Mouse (Mus musculus) limb, embryonic 14.5 days (tissue): ENCODE results near the gene Atoh1. TPM values are rescaled to one million over a fixed set of nuclear protein-coding genes. Genes with fewer than 3 reads are reported as not detected.
A peak's percentile ranks its signal among the peaks of the same experiment; 100 is the strongest.

ENCODE experiments used
- ATAC-seq: fragments of 200-750 bp; cut with Nextera tagmentation; 2 replicates; pipeline ENCODE4 v1.8.0; 2017; ENCODE audit warnings: low read depth, moderate number of reproducible peaks, moderate TSS enrichment; ENCODE audit not compliant: low FRiP score
- DNase-seq: peaks from one replicate; pipeline ENCODE4 v3.0.0-alpha.2; 2015; ENCODE audit warnings: low spot score
- H3K27ac ChIP-seq: fragments of 300-500 bp; sonication (generic); replicated peaks from 2 replicates; pipeline ENCODE4 v1.5.1; 2014; ENCODE audit warnings: low read depth, mild to moderate bottlenecking, low read length, moderate library complexity, mixed read lengths
- H3K27me3 ChIP-seq: fragments of 300-500 bp; sonication (generic); 2 replicates; pipeline ENCODE4 v1.6.1; 2014; ENCODE audit warnings: low read length, mixed read lengths; ENCODE audit not compliant: control insufficient read depth, insufficient read depth
- H3K36me3 ChIP-seq: fragments of 300-500 bp; sonication (generic); 2 replicates; pipeline ENCODE4 v1.6.1; 2014; ENCODE audit warnings: mild to moderate bottlenecking, low read length, moderate library complexity, mixed read lengths; ENCODE audit not compliant: control insufficient read depth, insufficient read depth
- H3K4me1 ChIP-seq: fragments of 300-500 bp; sonication (generic); 2 replicates; pipeline ENCODE4 v1.6.1; 2014; ENCODE audit warnings: antibody characterized with exemption, low read length, mixed read lengths; ENCODE audit not compliant: control insufficient read depth, insufficient read depth
- H3K4me2 ChIP-seq: fragments of 300-500 bp; sonication (generic); replicated peaks from 2 replicates; pipeline ENCODE4 v1.6.1; 2014; ENCODE audit warnings: low read depth, mild to moderate bottlenecking, low read length, moderate library complexity; ENCODE audit not compliant: severe bottlenecking
- H3K4me3 ChIP-seq: fragments of 300-500 bp; sonication (generic); replicated peaks from 2 replicates; pipeline ENCODE4 v1.5.1; 2014; ENCODE audit warnings: low read length
- H3K9ac ChIP-seq: fragments of 300-500 bp; sonication (generic); 2 replicates; pipeline ENCODE4 v1.6.1; 2014; ENCODE audit warnings: mild to moderate bottlenecking, low read depth, low read length, moderate library complexity; ENCODE audit not compliant: severe bottlenecking
- H3K9me3 ChIP-seq: fragments of 300-500 bp; sonication (generic); 2 replicates; pipeline ENCODE4 v1.6.1; 2016; ENCODE audit warnings: low read length; ENCODE audit not compliant: control insufficient read depth
- POLR2A ChIP-seq: fragments of 200-500 bp; IDR thresholded peaks from 2 replicates; pipeline ENCODE4 v1.8.0; 2012; ENCODE audit warnings: inconsistent platforms, mild to moderate bottlenecking, moderate library complexity, borderline replicate concordance; ENCODE audit not compliant: insufficient read depth, insufficient read length; ENCODE audit errors: extremely low read depth
- WGBS: fragments of 180-500 bp; shearing (Covaris S2); extraction: QIAGEN DNeasy Blood & Tissue Kit; methylation state at CpG from one replicate; pipeline ENCODE4 v1.1.7; 2014; 5-methylcytosine and 5-hydroxymethylcytosine counted together
- polyA plus RNA-seq, 2 experiments: library from polyadenylated mRNA; depleted of rRNA in 1 of 2; stranded (reverse) in 1 of 2; unstranded in 1 of 2; fragments of >200 nt; fragmentation: Nextera tagmentation in 1 of 2; extraction: Ambion mirVana in 1 of 2; gene quantifications; 2 replicates each; pipeline versions ENCODE4 v1.2.1 to v1.2.3; 2012 to 2014

The Atoh1 gene
- polyA plus RNA-seq (2012; rRNA removed) (0.03 and 0.04 TPM in 2 replicates), polyA plus RNA-seq (2014; fragmentation: Nextera tagmentation; extraction: Ambion mirVana) (0.14 TPM in 1 of 2 replicates, not detected in the other)

DNA sequence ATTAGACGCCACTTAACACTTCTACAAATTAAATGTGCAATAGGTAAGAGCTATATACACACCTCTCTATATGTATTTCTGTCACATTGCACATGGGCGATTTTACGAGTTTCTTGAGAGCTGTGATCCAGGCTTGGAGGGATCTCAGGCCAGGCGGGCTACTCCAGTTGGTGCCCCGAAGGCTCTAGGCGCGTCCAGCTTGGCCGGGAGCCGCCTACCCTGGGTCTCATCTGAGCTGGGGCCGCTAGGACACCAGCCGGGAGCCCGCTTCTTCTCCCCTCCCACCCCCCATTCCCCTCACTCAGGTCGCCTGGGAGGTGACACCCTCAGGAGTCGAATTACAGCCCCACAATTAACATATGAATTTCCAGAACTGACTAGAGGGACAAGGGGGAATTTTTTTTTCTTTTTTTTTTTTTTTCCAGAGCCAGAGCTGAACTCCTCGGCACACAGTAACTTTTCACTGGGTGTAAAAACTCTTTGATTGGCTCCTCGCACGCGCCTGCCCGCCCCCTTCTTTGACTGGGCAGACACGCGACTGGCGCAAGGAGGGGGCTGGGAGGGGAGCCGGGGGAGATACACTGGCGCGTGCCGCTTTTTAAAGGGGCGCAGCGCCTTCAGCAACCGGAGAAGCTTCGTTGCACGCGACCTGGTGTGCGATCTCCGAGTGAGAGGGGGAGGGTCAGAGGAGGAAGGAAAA is at the start of gene Atoh1:
Gene Atoh1, plus strand, starts transcription at position 627 of the 700 bp plus-strand sequence.
- Histone ChIP-seq H3K9me3 (no peaks in the 10 kb centered on the region), H3K27ac (no peak within 1 kb of the TSS), H3K4me2 (peak within 1 kb of the TSS; percentile 80), H3K4me3 (peak within 1 kb of the TSS; percentile 41), H3K36me3 (no peaks in the 10 kb centered on the region), H3K4me1 (peaks cover 14% of the 10 kb centered on the region), H3K27me3 (peaks cover 64% of the 10 kb centered on the region), H3K9ac (no peak within 1 kb of the TSS)
- peak; percentile 44 for DNase-seq
- ATAC-seq, result peak; percentile 86
- no peak for TF ChIP-seq POLR2A
- WGBS, result 1% methylated on average over 34 of the region's 34 CpGs

DNA sequence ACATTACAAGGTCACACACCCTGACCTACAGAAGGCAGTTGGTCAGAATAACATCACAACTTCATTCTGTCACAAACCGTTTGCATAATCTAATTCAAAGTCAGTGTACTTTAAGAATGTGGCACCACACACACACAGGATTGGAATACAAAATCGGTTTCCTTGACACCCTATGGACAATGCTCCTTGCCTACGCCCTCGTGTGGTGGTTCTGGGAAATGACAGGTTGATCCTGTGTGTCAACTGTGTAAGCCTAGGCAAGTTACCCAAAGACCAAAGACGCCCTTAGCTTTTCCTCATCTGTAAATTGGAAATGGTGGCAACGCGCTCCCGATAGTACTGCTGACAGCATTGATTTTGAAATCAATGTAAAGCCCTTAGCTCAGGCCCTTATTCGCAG is 45.0 kb upstream of the Atoh1 start:
- H3K9ac ChIP-seq, result no peak overlapping the region
- no peaks in the 10 kb centered on the region for H3K27me3 ChIP-seq
- WGBS, result 36% methylated on average over 9 of the region's 9 CpGs
- no peak overlapping the region for H3K27ac ChIP-seq
- DNase-seq, result peak; percentile 8
- H3K4me3 ChIP-seq, result no peak overlapping the region
- H3K36me3 ChIP-seq, result no peaks in the 10 kb centered on the region
- H3K4me2 ChIP-seq, result no peak overlapping the region
- ATAC-seq, result no peak
- H3K4me1 ChIP-seq, result 0 out of 2 replicates have a peak, but pooled peaks cover 3% of the 10 kb centered on the region
- no peak for TF ChIP-seq POLR2A
- no peaks in the 10 kb centered on the region for H3K9me3 ChIP-seq

DNA sequence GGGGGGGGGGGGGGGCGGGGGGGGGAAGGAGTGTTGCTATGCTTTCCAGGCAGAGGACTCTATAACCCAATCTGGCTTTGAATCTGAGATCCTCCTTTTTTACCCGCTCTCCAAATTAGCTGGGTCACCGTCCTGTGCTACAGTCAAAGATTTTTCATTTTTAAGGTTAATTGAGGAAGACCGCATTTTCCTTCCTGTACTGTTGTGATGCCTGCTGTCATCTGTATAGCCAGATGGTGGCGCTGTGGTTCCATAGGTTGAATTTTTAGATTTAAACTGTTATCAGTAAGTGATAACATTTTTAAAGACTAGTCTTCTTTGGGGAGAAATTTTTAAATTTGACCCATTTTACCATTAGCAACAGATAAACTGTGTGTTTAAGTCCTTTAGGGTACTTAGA is 44.0 kb upstream of the Atoh1 start:
- Histone ChIP-seq H3K36me3 (no peaks in the 10 kb centered on the region), H3K4me2 (0 out of 2 replicates have a peak overlapping the region, but pooled peaks have one; percentile 19), H3K27me3 (no peaks in the 10 kb centered on the region), H3K27ac (no peak overlapping the region), H3K4me1 (0 out of 2 replicates have a peak, but pooled peaks cover 3% of the 10 kb centered on the region), H3K9ac (no peak overlapping the region), H3K9me3 (no peaks in the 10 kb centered on the region), H3K4me3 (no peak overlapping the region)
- 4% methylated on average over 4 of the region's 5 CpGs for WGBS
- DNase-seq (peak; percentile 50), ATAC-seq (no peak)
- no peak for TF ChIP-seq POLR2A

DNA sequence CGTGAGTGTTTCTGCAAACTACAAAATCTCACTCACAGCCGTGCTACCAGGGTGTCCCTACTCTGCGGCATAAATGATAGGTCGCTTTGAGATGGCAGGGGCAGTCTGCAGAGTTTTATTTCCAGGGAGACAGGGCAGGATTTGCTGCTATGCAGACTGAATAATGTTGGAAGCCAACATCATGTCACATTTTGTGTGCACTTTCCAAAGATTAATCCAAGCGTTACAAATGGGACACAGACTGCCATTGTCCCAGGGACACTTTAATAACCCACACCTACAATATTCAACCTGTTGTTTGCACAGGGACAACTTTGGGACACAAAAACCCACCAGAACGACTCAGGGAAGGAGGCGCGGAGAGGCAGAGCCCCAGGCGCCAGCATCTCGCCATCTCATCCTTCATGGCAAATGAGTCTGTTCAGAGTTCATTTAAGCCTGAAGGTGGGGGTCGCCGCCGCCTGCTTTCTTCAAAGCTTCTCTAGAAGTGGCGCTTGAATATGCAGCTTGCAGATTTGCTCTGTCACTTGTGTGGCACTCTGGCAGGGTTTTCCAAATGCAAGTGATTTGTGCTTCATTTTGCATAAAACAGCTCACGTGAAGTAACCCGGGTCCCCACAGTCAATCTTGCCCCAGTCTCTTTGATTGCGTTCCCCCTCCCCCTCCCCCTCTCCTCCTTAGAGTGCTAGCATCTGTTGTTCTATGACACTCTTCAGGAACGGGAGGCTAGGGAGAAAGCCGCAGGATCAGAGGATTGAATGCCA is 40.6 kb upstream of the Atoh1 start:
- 6% methylated on average over 19 of the region's 19 CpGs for WGBS
- Histone ChIP-seq H3K9ac (no peak overlapping the region), H3K9me3 (no peaks in the 10 kb centered on the region), H3K27me3 (no peaks in the 10 kb centered on the region), H3K36me3 (no peaks in the 10 kb centered on the region), H3K4me1 (0 out of 2 replicates have a peak, but pooled peaks cover 3% of the 10 kb centered on the region), H3K4me3 (no peak overlapping the region), H3K27ac (no peak overlapping the region), H3K4me2 (no peak overlapping the region)
- ATAC-seq (no peak), DNase-seq (no peak)
- no peak for TF ChIP-seq POLR2A

DNA sequence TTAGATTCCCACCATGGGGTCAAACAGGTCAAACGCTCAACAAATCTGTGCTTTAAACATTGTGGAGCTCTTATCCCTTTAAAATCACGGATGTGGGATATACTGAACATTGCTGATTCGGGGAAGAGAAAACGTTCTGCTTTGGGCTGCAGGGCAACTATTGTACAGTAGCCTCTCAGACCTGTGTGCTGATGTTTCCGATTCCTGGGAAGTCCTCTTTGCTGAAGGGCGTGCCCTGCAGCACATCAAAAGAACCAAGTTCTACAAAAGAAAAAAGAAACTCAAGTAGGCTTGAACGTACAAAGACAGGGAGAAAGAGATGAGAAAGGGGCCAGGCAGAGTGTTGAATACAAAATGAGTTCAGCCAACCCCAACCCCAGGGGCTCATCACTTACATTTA is 34.2 kb upstream of the Atoh1 start:
- ATAC-seq (no peak), DNase-seq (no peak)
- TF ChIP-seq POLR2A, result no peak
- no peak overlapping the region for H3K4me2 ChIP-seq
- WGBS, result 62% methylated on average over 7 of the region's 7 CpGs
- H3K27me3 ChIP-seq, result no peaks in the 10 kb centered on the region
- H3K4me1 ChIP-seq, result no peaks in the 10 kb centered on the region
- H3K9me3 ChIP-seq, result no peaks in the 10 kb centered on the region
- H3K27ac ChIP-seq, result no peak overlapping the region
- no peak overlapping the region for H3K4me3 ChIP-seq
- no peaks in the 10 kb centered on the region for H3K36me3 ChIP-seq
- H3K9ac ChIP-seq, result no peak overlapping the region
